Mouse (Mus musculus): ENCODE measurements around the gene Pik3c2a. TPM values are rescaled to one million over a fixed set of nuclear protein-coding genes. Genes with fewer than 3 reads are reported as not detected.

Gene Pik3c2a
- polyA plus RNA-seq, 1 experiment from 2014 or later, result 14.3 TPM

DNA sequence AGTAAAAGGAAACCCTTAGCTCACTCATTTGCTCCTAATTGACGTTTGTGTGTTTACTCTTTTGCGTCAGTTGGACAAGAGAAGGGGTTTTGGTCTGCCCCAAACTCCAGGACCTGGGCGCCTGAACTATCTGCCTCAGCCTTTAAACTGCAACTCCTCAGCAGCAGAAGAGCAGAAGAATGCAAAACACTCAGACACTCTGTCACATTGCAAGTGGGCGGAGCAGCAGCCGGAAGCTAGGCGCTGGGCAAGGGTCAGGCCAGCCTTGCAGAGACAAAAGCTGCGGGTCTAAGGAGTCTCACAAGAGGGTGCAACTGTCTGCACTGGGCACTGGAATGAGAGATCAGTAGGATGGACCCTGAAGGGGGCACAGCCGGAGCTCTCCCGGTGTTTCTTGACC is 133.8 kb downstream of the Pik3c2a start:
- Histone ChIP-seq H3K4me1 (ENCODE audit: control insufficient read depth, insufficient read depth, low read length) (peaks cover 21% of the 10 kb centered on the region), H3K9me3 (replicated peaks; ENCODE audit: control insufficient read depth, low read length) (no peaks in the 10 kb centered on the region), H3K9ac (ENCODE audit: low read length) (peak overlapping the region; percentile 0; the same call in 1 of the 2 replicates), H3K27me3 (ENCODE audit: control insufficient read depth, insufficient read depth, low read length) (peaks cover 4% of the 10 kb centered on the region; the same call in 1 of the 2 replicates), H3K27ac (ENCODE audit: low read length) (no peak overlapping the region; the same call in 1 of the 2 replicates), H3K36me3 (ENCODE audit: control insufficient read depth, insufficient read depth) (no peaks in the 10 kb centered on the region), H3K4me3 (ENCODE audit: low read length) (no peak overlapping the region; the same call in 1 of the 2 replicates), H3K4me2 (ENCODE audit: low read depth, low read length) (peak overlapping the region; percentile 98)
- WGBS, result 17% methylated on average over 9 of the region's 9 CpGs
- ATAC-seq (replicated peaks; ENCODE audit: extremely low read depth, insufficient read depth, low FRiP score), result no peak

DNA sequence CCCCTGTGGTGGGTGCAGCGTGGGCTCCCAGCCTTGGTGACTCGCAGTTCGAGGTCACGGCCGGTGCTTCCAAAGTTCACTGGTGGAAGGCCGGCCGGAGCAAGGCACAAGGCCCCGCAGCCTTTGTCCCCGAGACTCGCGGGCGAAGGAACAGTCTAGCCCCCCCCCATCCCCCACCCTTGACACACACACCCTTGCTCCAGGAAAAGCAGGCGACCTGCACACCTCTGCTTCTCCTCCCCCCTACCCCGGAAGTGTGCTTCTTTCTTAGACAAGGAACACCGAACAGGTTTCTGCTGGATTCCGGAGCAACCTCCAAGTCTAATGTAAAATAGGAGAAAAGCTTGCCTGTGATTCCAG is 134.6 kb downstream of the Pik3c2a start:
- peaks cover 26% of the 10 kb centered on the region for H3K4me1 ChIP-seq (ENCODE audit: control insufficient read depth, insufficient read depth, low read length)
- peak; percentile 17; the same call in 1 of the 2 replicates for ATAC-seq (replicated peaks; ENCODE audit: extremely low read depth, insufficient read depth, low FRiP score)
- H3K9me3 ChIP-seq (replicated peaks; ENCODE audit: control insufficient read depth, low read length), result no peaks in the 10 kb centered on the region
- peak overlapping the region; percentile 98 for H3K4me2 ChIP-seq (ENCODE audit: low read depth, low read length)
- H3K27ac ChIP-seq (ENCODE audit: low read length), result peak overlapping the region; percentile 42; the same call in 1 of the 2 replicates
- peak overlapping the region; percentile 73 for H3K4me3 ChIP-seq (ENCODE audit: low read length)
- peaks cover 4% of the 10 kb centered on the region; the same call in 1 of the 2 replicates for H3K27me3 ChIP-seq (ENCODE audit: control insufficient read depth, insufficient read depth, low read length)
- H3K36me3 ChIP-seq (ENCODE audit: control insufficient read depth, insufficient read depth), result no peaks in the 10 kb centered on the region
- peak overlapping the region; percentile 79 for H3K9ac ChIP-seq (ENCODE audit: low read length)
- 4% methylated on average over 16 of the region's 16 CpGs for WGBS

DNA sequence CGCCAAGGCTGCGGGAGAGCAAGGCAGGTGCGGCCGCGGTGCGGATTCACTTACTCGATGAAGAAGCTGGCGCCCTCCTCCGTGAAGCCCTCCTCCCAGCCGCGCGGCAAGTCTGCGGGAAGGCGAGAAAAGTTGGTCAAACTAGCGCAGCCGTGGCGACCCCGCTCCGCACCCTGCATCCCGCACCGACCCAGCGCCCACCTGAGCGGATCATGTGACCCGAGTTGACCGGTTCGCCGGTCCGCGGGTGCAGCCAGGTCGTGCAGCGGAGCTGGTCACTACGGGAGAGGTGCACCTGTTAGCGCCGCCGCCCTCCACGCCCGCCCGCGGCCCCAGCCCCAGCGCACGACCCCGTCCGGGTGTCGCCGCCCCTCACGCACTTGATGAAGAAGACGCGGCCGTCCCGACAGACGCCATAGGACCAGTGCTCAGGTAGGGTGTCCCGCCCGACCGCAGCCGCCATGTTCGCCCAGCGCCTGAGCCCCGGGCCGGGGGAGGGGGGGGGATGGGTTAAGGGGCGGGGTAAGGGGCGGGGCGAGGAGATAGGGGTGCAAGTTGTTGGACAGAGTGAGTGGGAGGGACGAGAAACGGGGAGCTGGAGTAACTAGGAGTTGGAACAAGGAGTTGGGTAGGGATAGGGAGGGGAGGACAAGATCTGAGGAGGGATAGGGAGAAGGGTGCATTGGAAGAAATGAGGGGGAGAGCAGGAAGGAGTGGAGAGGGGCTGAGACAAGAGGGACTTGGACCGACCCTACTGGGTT is 135.2 kb downstream of the Pik3c2a start, which contains the start of gene Plekha7:
Gene Plekha7 (minus strand): TSS at position 506 of the 761 bp plus-strand sequence.
- ATAC-seq (replicated peaks; ENCODE audit: extremely low read depth, insufficient read depth, low FRiP score), result peak; percentile 66
- peaks cover 26% of the 10 kb centered on the region for H3K4me1 ChIP-seq (ENCODE audit: control insufficient read depth, insufficient read depth, low read length)
- no peaks in the 10 kb centered on the region for H3K36me3 ChIP-seq (ENCODE audit: control insufficient read depth, insufficient read depth)
- H3K4me3 ChIP-seq (ENCODE audit: low read length), result peak within 1 kb of the TSS; percentile 73
- peak within 1 kb of the TSS; percentile 79 for H3K9ac ChIP-seq (ENCODE audit: low read length)
- no peaks in the 10 kb centered on the region for H3K9me3 ChIP-seq (replicated peaks; ENCODE audit: control insufficient read depth, low read length)
- H3K27ac ChIP-seq (ENCODE audit: low read length), result peak within 1 kb of the TSS; percentile 74
- H3K4me2 ChIP-seq (ENCODE audit: low read depth, low read length), result peak within 1 kb of the TSS; percentile 98
- WGBS, result under 1% methylated on average over 63 of the region's 65 CpGs
- peaks cover 4% of the 10 kb centered on the region; the same call in 1 of the 2 replicates for H3K27me3 ChIP-seq (ENCODE audit: control insufficient read depth, insufficient read depth, low read length)

DNA sequence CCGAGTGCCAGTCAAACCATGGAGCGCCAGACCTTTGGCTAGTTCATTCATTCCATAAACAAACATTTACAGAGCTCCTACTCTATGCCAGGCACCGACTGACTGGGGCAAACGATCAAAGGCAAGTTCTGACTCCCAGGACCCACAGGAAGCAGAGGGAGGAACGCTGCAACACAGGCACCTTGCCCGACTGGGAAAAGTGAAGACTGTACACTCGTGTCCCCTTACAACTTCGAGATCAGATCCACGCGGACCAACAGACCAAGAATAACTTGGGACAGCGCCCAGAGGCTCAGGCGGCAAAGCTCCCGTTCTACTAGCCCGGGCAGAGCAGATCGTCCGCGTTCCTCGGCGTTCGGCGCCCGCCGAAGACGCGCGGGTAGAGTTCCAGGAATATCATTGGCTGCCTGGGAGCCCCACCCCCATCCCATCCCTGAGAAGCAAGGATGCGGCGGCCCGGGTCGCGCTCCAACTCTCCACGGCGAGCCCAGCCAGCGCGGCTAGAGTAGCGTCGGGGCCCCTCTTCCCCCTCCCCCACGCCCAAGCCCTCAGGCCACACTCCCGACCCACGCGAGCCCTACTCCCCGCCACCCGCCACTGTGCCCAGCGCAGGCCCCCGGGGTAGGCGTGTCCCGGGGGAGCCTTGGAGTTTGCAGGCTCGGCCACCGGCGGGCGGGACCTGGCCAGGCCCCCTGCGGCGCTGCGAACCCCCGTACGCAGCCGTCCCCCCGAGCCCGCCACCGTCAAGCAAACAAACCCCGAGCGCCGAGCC is 136.0 kb downstream of the Pik3c2a start:
- H3K9ac ChIP-seq (ENCODE audit: low read length), result peak overlapping the region; percentile 79
- peak overlapping the region; percentile 74 for H3K27ac ChIP-seq (ENCODE audit: low read length)
- H3K9me3 ChIP-seq (replicated peaks; ENCODE audit: control insufficient read depth, low read length), result no peaks in the 10 kb centered on the region
- H3K4me1 ChIP-seq (ENCODE audit: control insufficient read depth, insufficient read depth, low read length), result peaks cover 26% of the 10 kb centered on the region
- ATAC-seq (replicated peaks; ENCODE audit: extremely low read depth, insufficient read depth, low FRiP score), result peak; percentile 76
- no peaks in the 10 kb centered on the region for H3K36me3 ChIP-seq (ENCODE audit: control insufficient read depth, insufficient read depth)
- peaks cover 4% of the 10 kb centered on the region; the same call in 1 of the 2 replicates for H3K27me3 ChIP-seq (ENCODE audit: control insufficient read depth, insufficient read depth, low read length)
- peak overlapping the region; percentile 98 for H3K4me2 ChIP-seq (ENCODE audit: low read depth, low read length)
- under 1% methylated on average over 58 of the region's 63 CpGs for WGBS
- peak overlapping the region; percentile 73 for H3K4me3 ChIP-seq (ENCODE audit: low read length)

DNA sequence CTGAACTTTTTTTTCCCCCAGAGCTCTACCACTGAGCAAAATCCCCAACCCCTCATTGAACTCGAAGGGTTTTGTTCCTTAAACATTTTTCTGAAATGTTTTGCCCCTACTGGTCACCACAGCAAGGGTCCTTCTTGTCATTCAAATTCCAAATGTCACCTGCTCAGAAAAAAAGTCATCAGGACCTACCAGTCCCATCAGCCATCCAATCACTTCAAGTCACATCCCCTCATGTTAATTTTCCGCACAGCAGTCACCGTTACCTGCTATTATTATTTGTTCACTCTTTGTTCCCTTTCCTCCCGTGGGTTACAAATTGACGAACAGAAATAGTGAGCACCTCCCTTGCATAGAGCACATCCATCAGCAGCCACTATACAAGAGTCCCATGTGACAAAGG is 136.6 kb downstream of the Pik3c2a start:
- Histone ChIP-seq H3K27me3 (ENCODE audit: control insufficient read depth, insufficient read depth, low read length) (peaks cover 4% of the 10 kb centered on the region; the same call in 1 of the 2 replicates), H3K4me2 (ENCODE audit: low read depth, low read length) (peak overlapping the region; percentile 98), H3K36me3 (ENCODE audit: control insufficient read depth, insufficient read depth) (no peaks in the 10 kb centered on the region), H3K9ac (ENCODE audit: low read length) (peak overlapping the region; percentile 79), H3K27ac (ENCODE audit: low read length) (0 out of 2 replicates have a peak overlapping the region, but pooled peaks have one; percentile 74), H3K4me1 (ENCODE audit: control insufficient read depth, insufficient read depth, low read length) (peaks cover 26% of the 10 kb centered on the region), H3K4me3 (ENCODE audit: low read length) (peak overlapping the region; percentile 73), H3K9me3 (replicated peaks; ENCODE audit: control insufficient read depth, low read length) (no peaks in the 10 kb centered on the region)
- 26% methylated on average over 5 of the region's 5 CpGs for WGBS
- no peak for ATAC-seq (replicated peaks; ENCODE audit: extremely low read depth, insufficient read depth, low FRiP score)

DNA sequence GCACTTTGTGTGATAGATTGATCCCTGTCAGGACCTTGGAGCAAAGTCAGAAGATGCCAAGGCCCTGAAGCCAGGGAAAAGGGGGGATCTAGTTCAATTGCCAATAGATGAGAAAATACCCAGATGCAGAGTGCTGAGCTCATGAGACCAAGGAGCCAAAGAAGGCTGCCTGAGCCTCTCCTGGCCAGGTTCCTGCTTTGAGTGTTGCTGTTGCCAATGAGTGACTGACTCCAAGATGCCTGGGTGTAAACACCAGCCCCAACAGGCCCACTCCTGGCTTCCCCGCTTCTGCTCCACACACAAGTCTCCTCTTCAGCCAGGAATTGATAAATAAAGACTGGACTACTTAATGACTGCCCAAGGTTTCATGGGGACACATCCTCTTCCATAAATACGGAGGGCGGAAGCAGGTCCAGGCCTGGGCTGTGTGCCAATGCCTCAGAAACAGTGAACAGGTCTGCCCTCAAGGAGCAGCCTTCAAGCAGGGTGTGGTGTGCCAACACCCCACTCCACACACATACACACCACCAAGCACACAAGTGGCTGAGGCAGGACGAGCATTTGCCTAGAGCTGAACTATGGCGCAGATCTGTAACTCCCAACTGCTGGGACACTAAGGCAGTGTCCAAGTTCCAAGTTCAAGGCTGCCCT is 141.5 kb downstream of the Pik3c2a start:
- ATAC-seq (replicated peaks; ENCODE audit: extremely low read depth, insufficient read depth, low FRiP score), result no peak
- H3K4me3 ChIP-seq (ENCODE audit: low read length), result no peak overlapping the region
- no peaks in the 10 kb centered on the region for H3K36me3 ChIP-seq (ENCODE audit: control insufficient read depth, insufficient read depth)
- no peak overlapping the region for H3K27ac ChIP-seq (ENCODE audit: low read length)
- H3K27me3 ChIP-seq (ENCODE audit: control insufficient read depth, insufficient read depth, low read length), result no peaks in the 10 kb centered on the region
- WGBS, result 79% methylated on average over 5 of the region's 5 CpGs
- H3K9me3 ChIP-seq (replicated peaks; ENCODE audit: control insufficient read depth, low read length), result no peaks in the 10 kb centered on the region
- H3K9ac ChIP-seq (ENCODE audit: low read length), result no peak overlapping the region
- peaks cover 10% of the 10 kb centered on the region for H3K4me1 ChIP-seq (ENCODE audit: control insufficient read depth, insufficient read depth, low read length)
- no peak overlapping the region for H3K4me2 ChIP-seq (ENCODE audit: low read depth, low read length)

DNA sequence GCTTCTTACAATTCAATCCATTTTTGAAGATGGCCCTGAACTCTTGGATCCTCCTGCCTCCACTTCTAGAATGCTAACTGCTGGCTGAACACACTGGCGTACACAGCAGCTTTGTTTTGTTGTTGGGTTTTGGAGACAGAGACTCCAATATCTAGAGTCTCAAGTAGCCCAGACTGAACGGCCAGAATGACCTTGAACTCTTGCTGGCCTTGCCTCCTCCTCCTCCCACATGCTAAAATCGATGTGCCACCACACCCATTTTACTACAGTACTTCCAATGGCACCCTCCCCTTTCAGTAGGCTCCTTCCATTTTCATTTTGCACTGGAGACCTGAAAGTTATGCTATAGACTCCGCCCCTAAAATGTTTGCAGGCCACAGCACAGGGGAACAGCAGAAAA is 142.1 kb downstream of the Pik3c2a start:
- no peak overlapping the region for H3K4me2 ChIP-seq (ENCODE audit: low read depth, low read length)
- WGBS, result 68% methylated on average over 4 of the region's 4 CpGs
- H3K9ac ChIP-seq (ENCODE audit: low read length), result no peak overlapping the region
- no peak overlapping the region for H3K4me3 ChIP-seq (ENCODE audit: low read length)
- no peaks in the 10 kb centered on the region for H3K9me3 ChIP-seq (replicated peaks; ENCODE audit: control insufficient read depth, low read length)
- H3K4me1 ChIP-seq (ENCODE audit: control insufficient read depth, insufficient read depth, low read length), result peaks cover 5% of the 10 kb centered on the region; the same call in 1 of the 2 replicates
- H3K36me3 ChIP-seq (ENCODE audit: control insufficient read depth, insufficient read depth), result no peaks in the 10 kb centered on the region
- no peak overlapping the region for H3K27ac ChIP-seq (ENCODE audit: low read length)
- ATAC-seq (replicated peaks; ENCODE audit: extremely low read depth, insufficient read depth, low FRiP score), result no peak
- no peaks in the 10 kb centered on the region for H3K27me3 ChIP-seq (ENCODE audit: control insufficient read depth, insufficient read depth, low read length)

DNA sequence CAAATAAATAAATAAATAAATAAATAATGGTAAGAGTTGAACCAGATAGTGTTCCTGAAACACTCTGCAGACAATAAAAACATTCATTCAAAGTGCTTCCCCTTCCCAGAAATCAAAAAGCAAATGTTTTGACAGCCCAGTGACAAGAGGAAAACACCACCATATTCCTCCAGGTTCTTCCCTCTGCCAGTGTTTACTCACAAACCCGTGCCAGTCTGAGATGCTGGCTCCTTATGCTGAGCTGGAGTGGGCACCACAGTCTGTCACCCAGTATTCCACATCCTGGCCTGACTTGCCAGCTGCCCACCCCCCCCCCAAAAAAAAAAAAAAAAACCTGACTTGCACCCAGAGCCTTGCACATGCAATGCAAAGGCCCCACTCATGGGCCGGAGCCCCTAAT is 144.4 kb downstream of the Pik3c2a start:
- Histone ChIP-seq H3K4me2 (ENCODE audit: low read depth, low read length) (no peak overlapping the region), H3K27ac (ENCODE audit: low read length) (no peak overlapping the region), H3K36me3 (ENCODE audit: control insufficient read depth, insufficient read depth) (no peaks in the 10 kb centered on the region), H3K9me3 (replicated peaks; ENCODE audit: control insufficient read depth, low read length) (no peaks in the 10 kb centered on the region), H3K9ac (ENCODE audit: low read length) (no peak overlapping the region), H3K27me3 (ENCODE audit: control insufficient read depth, insufficient read depth, low read length) (no peaks in the 10 kb centered on the region), H3K4me1 (ENCODE audit: control insufficient read depth, insufficient read depth, low read length) (peaks cover 9% of the 10 kb centered on the region), H3K4me3 (ENCODE audit: low read length) (no peak overlapping the region)
- 87% methylated on average over 2 of the region's 2 CpGs for WGBS
- no peak for ATAC-seq (replicated peaks; ENCODE audit: extremely low read depth, insufficient read depth, low FRiP score)

Measured in heart, embryonic 16.5 days (tissue).